Mouse (Mus musculus) heart, postnatal 10 days (tissue): ENCODE data around the gene Slc12a1. TPM values are rescaled to one million over a fixed set of nuclear protein-coding genes. Genes with fewer than 3 reads are reported as not detected.
A peak's percentile ranks its signal among the peaks of the same experiment; 100 is the strongest.

Source experiments
- DNase-seq, 2 experiments: peaks; one replicate each; pipeline ENCODE4 v3.0.0; 2021
- intact Hi-C: fragments of 180-260 bp; cut with DNase I; formaldehyde crosslinking; loops from one replicate; pipeline ENCODE4 v1.15.1; 2025
- total RNA-seq, 2 experiments: library from RNA; stranded (reverse); gene quantifications; 2 replicates each; pipeline ENCODE4 v1.2.3; 2021

Slc12a1 gene
- total RNA-seq, 2 experiments from 2014 or later: not detected

- intact Hi-C loops: no loop called here
- no peak for DNase-seq
Observed at GRCm38 (mm10) chr2:125251781-125252180, 99.5 kb downstream of the Slc12a1 start.

GRCm38 (mm10) chr2:125252275-125252674 lies 100.0 kb downstream of the Slc12a1 start:
- intact Hi-C loops: no loop called here
- peak; percentile 35 to 55 for DNase-seq

GRCm38 (mm10) chr2:125253699-125254098 lies 101.4 kb downstream of the Slc12a1 start:
- intact Hi-C loops: no loop called here
- no peak for DNase-seq

- intact Hi-C loops: no loop called here
- no peak for DNase-seq
Observed at GRCm38 (mm10) chr2:125254630-125255029, 102.3 kb downstream of the Slc12a1 start.

GRCm38 (mm10) chr2:125255886-125256285 lies 103.6 kb downstream of the Slc12a1 start:
- intact Hi-C loops: no loop called here
- no peak for DNase-seq

- DNase-seq: peak; percentile 37 to 57
- intact Hi-C loops: loop anchor here (5.0 kb wide), 1 partner anchor 473 kb away; no protein-coding TSS in a partner anchor
Observed at GRCm38 (mm10) chr2:125259230-125260120, 107.2 kb downstream of the Slc12a1 start.

- intact Hi-C loops: loop anchor here (5.0 kb wide), 1 partner anchor 472 kb away; no protein-coding TSS in a partner anchor
- DNase-seq: no peak
Observed at GRCm38 (mm10) chr2:125260326-125260725, 108.0 kb downstream of the Slc12a1 start.

GRCm38 (mm10) chr2:125263056-125263455 lies 110.8 kb downstream of the Slc12a1 start:
- intact Hi-C loops: loop anchor here (5.0 kb wide), 1 partner anchor 469 kb away; no protein-coding TSS in a partner anchor
- DNase-seq: peak; percentile 36 to 54

- peak; percentile 31 to 40 for DNase-seq
- intact Hi-C loops: loop anchor here (1.0 to 5.0 kb wide), 2 partner anchors 341 to 469 kb away; no protein-coding TSS in a partner anchor
Observed at GRCm38 (mm10) chr2:125263753-125264152, 111.4 kb downstream of the Slc12a1 start.

- no peak for DNase-seq
- intact Hi-C loops: loop anchor here (5.0 kb wide), 1 partner anchor 33 kb away; no protein-coding TSS in a partner anchor
Observed at GRCm38 (mm10) chr2:125268876-125269275, 116.6 kb downstream of the Slc12a1 start.

- intact Hi-C loops: no loop called here
- no peak for DNase-seq
Observed at GRCm38 (mm10) chr2:125275617-125276016, 123.3 kb downstream of the Slc12a1 start.

GRCm38 (mm10) chr2:125276692-125277091 lies 124.4 kb downstream of the Slc12a1 start:
- no peak for DNase-seq
- intact Hi-C loops: no loop called here

- peak; percentile 48 to 57 for DNase-seq
- intact Hi-C loops: no loop called here
Observed at GRCm38 (mm10) chr2:125278474-125278873, 126.2 kb downstream of the Slc12a1 start.

Other genes starting within 250 kb of the Slc12a1 start
- gene Slc24a5, start 84.4 kb upstream of the Slc12a1 start, total RNA-seq: 1 to 10 TPM in 1 of 2 experiments, under 1 TPM in 1; 0.89 to 1.5 TPM
- gene Myef2, start 28.8 kb upstream of the Slc12a1 start, total RNA-seq: 10 to 100 TPM; 20.8 to 24.6 TPM
- gene Ctxn2, start 15.8 kb upstream of the Slc12a1 start, total RNA-seq: not detected
- 10 to 100 TPM; 38.1 to 42.9 TPM for gene Dut, start 94.7 kb downstream of the Slc12a1 start, total RNA-seq